Mouse (Mus musculus) heart, postnatal 10 days (tissue): ENCODE data around the gene Gm10160. TPM values are rescaled to one million over a fixed set of nuclear protein-coding genes. Genes with fewer than 3 reads are reported as not detected.
"Not testable (repeated sequence)": the region's sequence is repeated elsewhere in the genome, so short reads cannot be mapped to it uniquely, and the experiment has no call there.

Experiments used
- DNase-seq, 2 experiments: peaks; one replicate each; pipeline ENCODE4 v3.0.0; 2021
- intact Hi-C: fragments of 180-260 bp; cut with DNase I; formaldehyde crosslinking; loops from one replicate; pipeline ENCODE4 v1.15.1; 2025
- total RNA-seq, 2 experiments: library from RNA; stranded (reverse); gene quantifications; 2 replicates each; pipeline ENCODE4 v1.2.3; 2021

Gene Gm10160
- total RNA-seq, 2 experiments from 2014 or later, result not detected

GRCm38 (mm10) chr7:81860071-81860470 lies 4.5 kb upstream of the Gm10160 start:
- intact Hi-C loops, result loop anchor here (10.0 kb wide), 2 partner anchors 255 to 415 kb away; no protein-coding TSS in a partner anchor
- DNase-seq, result peak in 1 of 2 experiments; percentile 49

GRCm38 (mm10) chr7:81858968-81859721 lies 3.6 kb upstream of the Gm10160 start, which contains the start of gene Tm6sf1:
Gene Tm6sf1, plus strand, starts transcription at chr7:81859001.
- DNase-seq, result peak; percentile 56 to 62

GRCm38 (mm10) chr7:81858236-81858635 lies 2.6 kb upstream of the Gm10160 start:
- DNase-seq, result no peak
- intact Hi-C loops, result no loop called here

More at GRCm38 (mm10) chr7:81858968-81859721, 3.6 kb upstream of the Gm10160 start, which contains the start of gene Tm6sf1:
- intact Hi-C loops, result no loop called here

- DNase-seq, result no peak
- intact Hi-C loops, result no loop called here
Observed at GRCm38 (mm10) chr7:81856221-81856620, 627 bp upstream of the Gm10160 start.

- DNase-seq, result no peak
- intact Hi-C loops, result no loop called here
Observed at GRCm38 (mm10) chr7:81854568-81855307, 856 bp downstream of the Gm10160 start.

- intact Hi-C loops, result no loop called here
- DNase-seq, result no peak
Observed at GRCm38 (mm10) chr7:81851706-81852105, 3.9 kb downstream of the Gm10160 start.

GRCm38 (mm10) chr7:81850171-81850570 lies 5.4 kb downstream of the Gm10160 start:
- intact Hi-C loops, result no loop called here
- no peak for DNase-seq

GRCm38 (mm10) chr7:81849633-81850032 lies 6.0 kb downstream of the Gm10160 start:
- intact Hi-C loops, result no loop called here

GRCm38 (mm10) chr7:81849214-81849613 lies 6.4 kb downstream of the Gm10160 start:
- intact Hi-C loops, result no loop called here
- no peak for DNase-seq

More at GRCm38 (mm10) chr7:81849633-81850032, 6.0 kb downstream of the Gm10160 start:
- DNase-seq, result no peak

GRCm38 (mm10) chr7:81847777-81848176 lies 7.8 kb downstream of the Gm10160 start:
- intact Hi-C loops, result no loop called here
- DNase-seq, result no peak

GRCm38 (mm10) chr7:81847010-81847409 lies 8.6 kb downstream of the Gm10160 start:
- no peak for DNase-seq
- intact Hi-C loops, result no loop called here

- intact Hi-C loops, result no loop called here
- no peak for DNase-seq
Observed at GRCm38 (mm10) chr7:81846008-81846407, 9.6 kb downstream of the Gm10160 start.

GRCm38 (mm10) chr7:81845313-81845712 lies 10.3 kb downstream of the Gm10160 start:
- intact Hi-C loops, result no loop called here

GRCm38 (mm10) chr7:81844801-81845200 lies 10.8 kb downstream of the Gm10160 start:
- intact Hi-C loops, result no loop called here
- DNase-seq, result no peak

More at GRCm38 (mm10) chr7:81845313-81845712, 10.3 kb downstream of the Gm10160 start:
- DNase-seq, result no peak

GRCm38 (mm10) chr7:81843903-81844302 lies 11.7 kb downstream of the Gm10160 start:
- intact Hi-C loops, result no loop called here
- no peak for DNase-seq

GRCm38 (mm10) chr7:81842998-81843397 lies 12.6 kb downstream of the Gm10160 start:
- intact Hi-C loops, result no loop called here
- no peak for DNase-seq

GRCm38 (mm10) chr7:81842141-81842540 lies 13.5 kb downstream of the Gm10160 start:
- no peak for DNase-seq
- intact Hi-C loops, result no loop called here

- intact Hi-C loops, result no loop called here
- DNase-seq, result peak in 1 of 2 experiments; percentile 61
Observed at GRCm38 (mm10) chr7:81841439-81841838, 14.2 kb downstream of the Gm10160 start.

- intact Hi-C loops, result no loop called here
- no peak for DNase-seq
Observed at GRCm38 (mm10) chr7:81840661-81841181, 14.9 kb downstream of the Gm10160 start.

GRCm38 (mm10) chr7:81839746-81840145 lies 15.8 kb downstream of the Gm10160 start:
- intact Hi-C loops, result no loop called here
- no peak for DNase-seq

- DNase-seq, intact Hi-C loops: not testable (repeated sequence)
Observed at GRCm38 (mm10) chr7:81837771-81838170, 17.8 kb downstream of the Gm10160 start.
